Mouse (Mus musculus) adrenal gland (tissue): Measurements from ENCODE around the gene Phpt1.

ENCODE experiments used
- intact Hi-C: fragments of 180-260 bp; cut with DNase I; formaldehyde crosslinking; loops from one replicate; pipeline ENCODE4 v1.15.1; 2025

Gene Phpt1

GRCm38 (mm10) chr2:25526510-25527302, 48.3 kb downstream of the Phpt1 start:
- intact Hi-C loops = no loop called here
